Mouse (Mus musculus) thymus, adult 2 months (tissue): ENCODE measurements around the gene Efna2. TPM values are rescaled to one million over a fixed set of nuclear protein-coding genes. Genes with fewer than 3 reads are reported as not detected.

ENCODE experiments used
- DNase-seq: peaks from one replicate; pipeline ENCODE4 v3.0.0; 2021
- H3K27ac ChIP-seq: fragments of 200-500 bp; 2 replicates; pipeline ENCODE4 v1.5.1; 2012; ENCODE audit warnings: low read length, control low read depth; ENCODE audit not compliant: control insufficient read depth, insufficient read depth
- H3K27me3 ChIP-seq: fragments of 200-500 bp; 2 replicates; pipeline ENCODE4 v1.6.1; 2012; ENCODE audit warnings: mild to moderate bottlenecking, low read length, moderate library complexity, mixed read lengths; ENCODE audit not compliant: control insufficient read depth, insufficient read depth
- H3K36me3 ChIP-seq: fragments of 200-500 bp; 2 replicates; pipeline ENCODE4 v1.6.1; 2012; ENCODE audit warnings: mild to moderate bottlenecking, low read length, moderate library complexity; ENCODE audit not compliant: control insufficient read depth, insufficient read depth
- H3K4me1 ChIP-seq: fragments of 200-500 bp; replicated peaks from 2 replicates; pipeline ENCODE4 v1.6.1; 2012; ENCODE audit warnings: low read length; ENCODE audit not compliant: control insufficient read depth, insufficient read depth
- H3K4me3 ChIP-seq: fragments of 200-500 bp; 2 replicates; pipeline ENCODE4 v1.5.1; 2012; ENCODE audit warnings: mild to moderate bottlenecking, low read length, control low read depth, moderate library complexity; ENCODE audit not compliant: control insufficient read depth, insufficient read depth
- CTCF ChIP-seq: fragments of 200-500 bp; IDR thresholded peaks from 2 replicates; pipeline ENCODE4 v1.5.1; 2012; ENCODE audit warnings: mild to moderate bottlenecking, control low read depth, low read length, moderate library complexity, borderline replicate concordance; ENCODE audit not compliant: control insufficient read depth, poor library complexity, insufficient read depth; ENCODE audit errors: extremely low read depth
- POLR2A ChIP-seq: fragments of 200-500 bp; IDR thresholded peaks from 2 replicates; pipeline ENCODE4 v1.6.1; 2012; ENCODE audit warnings: mild to moderate bottlenecking, low read length, control low read depth, moderate library complexity; ENCODE audit not compliant: control insufficient read depth, poor library complexity, insufficient read depth; ENCODE audit errors: extremely low read depth
- WGBS: fragments of 180-500 bp; shearing (Covaris S2); methylation state at CpG from one replicate; pipeline ENCODE4 v1.1.7; 2018; 5-methylcytosine and 5-hydroxymethylcytosine counted together
- polyA plus RNA-seq: library from polyadenylated mRNA; depleted of rRNA; stranded (reverse); fragments of >200 nt; gene quantifications from 2 replicates; pipeline ENCODE4 v1.2.3, GENCODE M21; 2012; rRNA removed

The Efna2 gene
- 3.1 and 3.6 TPM in 2 replicates for polyA plus RNA-seq

GRCm38 (mm10) chr10:80179068-80180051 lies at the start of gene Efna2:
Gene Efna2, plus strand, starts transcription at chr10:80179482.
- H3K36me3 ChIP-seq: no peaks in the 10 kb centered on the region
- no peak for DNase-seq
- WGBS: 11% methylated on average over 104 of the region's 106 CpGs
- H3K27me3 ChIP-seq: peaks cover 7% of the 10 kb centered on the region
- peak within 1 kb of the TSS; percentile 48 for H3K4me3 ChIP-seq
- H3K27ac ChIP-seq: no peak within 1 kb of the TSS
- TF ChIP-seq POLR2A (no peak), CTCF (no peak)
- peaks cover 6% of the 10 kb centered on the region for H3K4me1 ChIP-seq

- TF ChIP-seq POLR2A: no peak
- TF ChIP-seq CTCF: no peak
- Histone ChIP-seq H3K27me3 (no peaks in the 10 kb centered on the region), H3K4me1 (peaks cover 7% of the 10 kb centered on the region; the same call in 1 of the 2 replicates), H3K4me3 (no peak overlapping the region), H3K36me3 (peaks cover 50% of the 10 kb centered on the region), H3K27ac (no peak overlapping the region)
- no peak for DNase-seq
- 98% methylated on average over 9 of the region's 9 CpGs for WGBS
These were observed 49.4 kb upstream of the Efna2 start for GRCm38 (mm10) chr10:80129846-80130245.

- no peak overlapping the region for H3K27ac ChIP-seq
- no peak for DNase-seq
- WGBS: 94% methylated on average over 18 of the region's 18 CpGs
- H3K4me1 ChIP-seq: peaks cover 7% of the 10 kb centered on the region; the same call in 1 of the 2 replicates
- peaks cover 50% of the 10 kb centered on the region for H3K36me3 ChIP-seq
- no peaks in the 10 kb centered on the region for H3K27me3 ChIP-seq
- no peak overlapping the region for H3K4me3 ChIP-seq
- TF ChIP-seq POLR2A: no peak
- TF ChIP-seq CTCF: no peak
These were observed 48.8 kb upstream of the Efna2 start for GRCm38 (mm10) chr10:80130403-80131031.

- Histone ChIP-seq H3K27me3 (no peaks in the 10 kb centered on the region), H3K36me3 (peaks cover 44% of the 10 kb centered on the region)
These were observed 47.8 kb upstream of the Efna2 start for GRCm38 (mm10) chr10:80131316-80131951.

GRCm38 (mm10) chr10:80131952-80132350 lies 47.3 kb upstream of the Efna2 start:
- Histone ChIP-seq H3K27ac (no peak overlapping the region), H3K36me3 (peaks cover 39% of the 10 kb centered on the region), H3K4me3 (no peak overlapping the region), H3K27me3 (no peaks in the 10 kb centered on the region), H3K4me1 (peaks cover 10% of the 10 kb centered on the region)
- no peak for DNase-seq
- WGBS: 84% methylated on average over 27 of the region's 27 CpGs
- TF ChIP-seq POLR2A (no peak), CTCF (no peak)

More at GRCm38 (mm10) chr10:80131316-80131951, 47.8 kb upstream of the Efna2 start:
- Histone ChIP-seq H3K27ac (no peak overlapping the region), H3K4me3 (no peak overlapping the region), H3K4me1 (peaks cover 7% of the 10 kb centered on the region; the same call in 1 of the 2 replicates)
- 90% methylated on average over 55 of the region's 55 CpGs for WGBS
- no peak for DNase-seq
- no peak for TF ChIP-seq POLR2A
- no peak for TF ChIP-seq CTCF
